Mouse (Mus musculus) forebrain, embryonic 12.5 days (tissue): ENCODE data around the gene Krba1. TPM values are rescaled to one million over a fixed set of nuclear protein-coding genes. Genes with fewer than 3 reads are reported as not detected.

Experiments used
- ATAC-seq: fragments of 200-750 bp; cut with Nextera tagmentation; 2 replicates; pipeline ENCODE4 v1.8.0; 2017; ENCODE audit warnings: moderate TSS enrichment; ENCODE audit not compliant: low FRiP score
- H3K27ac ChIP-seq: fragments of 300-500 bp; sonication (generic); 2 replicates; pipeline ENCODE4 v1.5.1; 2016; ENCODE audit warnings: mild to moderate bottlenecking
- H3K27me3 ChIP-seq: fragments of 300-500 bp; sonication (generic); 2 replicates; pipeline ENCODE4 v1.6.1; 2016; ENCODE audit warnings: mild to moderate bottlenecking
- H3K36me3 ChIP-seq: fragments of 300-500 bp; sonication (generic); replicated peaks from 2 replicates; pipeline ENCODE4 v1.6.1; 2016; ENCODE audit warnings: mild to moderate bottlenecking
- H3K4me1 ChIP-seq: fragments of 300-500 bp; sonication (generic); 2 replicates; pipeline ENCODE4 v1.6.1; 2016
- H3K4me2 ChIP-seq: fragments of 300-500 bp; sonication (generic); 2 replicates; pipeline ENCODE4 v1.6.1; 2016; ENCODE audit warnings: mild to moderate bottlenecking, moderate library complexity
- H3K4me3 ChIP-seq: fragments of 300-500 bp; sonication (generic); replicated peaks from 2 replicates; pipeline ENCODE4 v1.5.1; 2016; ENCODE audit warnings: mild to moderate bottlenecking
- H3K9ac ChIP-seq: fragments of 300-500 bp; sonication (generic); 2 replicates; pipeline ENCODE4 v1.6.1; 2016; ENCODE audit warnings: mild to moderate bottlenecking
- H3K9me3 ChIP-seq: fragments of 300-500 bp; sonication (generic); 2 replicates; pipeline ENCODE4 v1.6.1; 2016
- WGBS: fragments of 180-500 bp; shearing (Covaris S2); methylation state at CpG from one replicate; pipeline ENCODE4 v1.1.7; 2016; 5-methylcytosine and 5-hydroxymethylcytosine counted together
- polyA plus RNA-seq: library from polyadenylated mRNA; unstranded; fragments of >200 nt; fragmentation: Nextera tagmentation; extraction: Ambion mirVana; gene quantifications from 2 replicates; pipeline ENCODE4 v1.2.1, GENCODE M21; 2016

The Krba1 gene
- 27.2 and 28.1 TPM in 2 replicates for polyA plus RNA-seq

DNA sequence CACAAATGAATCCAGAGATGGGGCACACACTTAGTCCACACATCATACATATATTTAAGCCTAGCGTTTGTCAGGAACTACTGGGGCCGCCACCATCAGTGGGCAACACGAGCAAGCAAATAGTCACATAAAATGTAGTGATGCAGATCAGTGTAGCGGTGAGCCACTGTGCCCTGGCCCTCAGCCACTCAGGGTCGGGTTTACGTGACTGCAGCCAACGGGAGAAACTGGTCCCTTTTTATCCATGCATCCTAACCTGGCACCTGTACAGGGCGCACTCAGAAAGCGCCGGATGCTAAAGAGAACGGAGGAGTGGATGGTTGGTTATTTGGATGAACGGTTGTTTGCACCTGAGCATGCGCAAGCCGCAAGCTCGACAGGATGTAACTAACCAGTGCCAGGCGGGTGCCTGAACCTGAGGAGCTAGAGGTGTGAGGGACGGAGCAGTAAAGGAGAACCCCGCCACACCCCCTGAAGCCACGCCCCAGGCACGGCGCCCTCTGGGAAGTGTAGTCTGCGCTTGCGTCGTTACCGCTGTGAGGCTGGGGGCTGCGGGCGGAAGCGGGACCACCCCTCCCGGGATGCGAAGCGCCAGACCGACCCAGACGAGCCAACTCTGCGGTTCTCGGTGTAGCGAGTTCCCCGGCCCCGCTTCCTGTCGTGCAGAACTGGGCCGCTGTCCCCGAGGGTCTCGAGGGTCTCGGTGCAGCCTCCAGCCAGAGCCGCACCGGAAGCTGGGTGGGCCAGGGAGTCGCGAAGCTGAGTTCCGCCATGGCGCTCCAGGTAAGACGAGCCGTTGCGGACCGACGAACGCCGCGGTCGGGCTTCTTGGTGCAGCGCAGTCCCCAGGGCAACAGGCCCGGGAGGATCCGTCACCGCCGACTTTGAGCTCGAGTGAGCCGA is at the start of gene Krba1:
Krba1 (plus strand) TSS at position 482 of the 903 bp plus-strand sequence.
- peak within 1 kb of the TSS; percentile 72 for H3K27ac ChIP-seq

DNA sequence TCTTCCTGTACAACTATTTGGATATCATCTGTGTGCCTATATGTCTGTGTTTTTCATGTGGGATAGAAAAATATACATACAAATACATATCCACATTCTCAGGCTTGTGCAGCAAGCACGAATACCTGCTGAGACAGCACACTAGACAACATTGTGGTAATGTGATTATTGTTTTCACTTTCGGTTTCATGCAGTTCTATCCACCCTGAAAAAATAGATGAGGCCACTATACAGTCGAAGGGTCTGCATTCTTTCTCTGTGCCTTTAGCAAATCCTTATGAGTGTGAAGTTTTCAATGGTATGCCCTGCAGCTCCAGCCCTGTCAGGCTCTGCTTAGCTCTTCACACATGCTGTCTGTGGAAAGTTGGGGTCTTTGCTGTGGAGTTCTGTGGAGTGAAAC is 36.5 kb upstream of the Krba1 start:
- no peaks in the 10 kb centered on the region for H3K36me3 ChIP-seq
- ATAC-seq = no peak
- no peak overlapping the region for H3K27ac ChIP-seq
- no peak overlapping the region for H3K9ac ChIP-seq
- H3K4me3 ChIP-seq = no peak overlapping the region
- H3K4me2 ChIP-seq = no peak overlapping the region
- 68% methylated on average over 3 of the region's 3 CpGs for WGBS
- no peaks in the 10 kb centered on the region for H3K9me3 ChIP-seq
- 0 out of 2 replicates have a peak, but pooled peaks cover 6% of the 10 kb centered on the region for H3K27me3 ChIP-seq
- no peaks in the 10 kb centered on the region for H3K4me1 ChIP-seq

More for the DNA sequence above, at the start of gene Krba1:
- Histone ChIP-seq H3K4me1 (peaks cover 25% of the 10 kb centered on the region), H3K36me3 (no peaks in the 10 kb centered on the region), H3K9ac (peak within 1 kb of the TSS; percentile 69), H3K27me3 (0 out of 2 replicates have a peak, but pooled peaks cover 8% of the 10 kb centered on the region), H3K4me3 (peak within 1 kb of the TSS; percentile 77), H3K4me2 (peak within 1 kb of the TSS; percentile 66), H3K9me3 (no peaks in the 10 kb centered on the region)
- ATAC-seq = peak; percentile 96
- 2% methylated on average over 65 of the region's 65 CpGs for WGBS

DNA sequence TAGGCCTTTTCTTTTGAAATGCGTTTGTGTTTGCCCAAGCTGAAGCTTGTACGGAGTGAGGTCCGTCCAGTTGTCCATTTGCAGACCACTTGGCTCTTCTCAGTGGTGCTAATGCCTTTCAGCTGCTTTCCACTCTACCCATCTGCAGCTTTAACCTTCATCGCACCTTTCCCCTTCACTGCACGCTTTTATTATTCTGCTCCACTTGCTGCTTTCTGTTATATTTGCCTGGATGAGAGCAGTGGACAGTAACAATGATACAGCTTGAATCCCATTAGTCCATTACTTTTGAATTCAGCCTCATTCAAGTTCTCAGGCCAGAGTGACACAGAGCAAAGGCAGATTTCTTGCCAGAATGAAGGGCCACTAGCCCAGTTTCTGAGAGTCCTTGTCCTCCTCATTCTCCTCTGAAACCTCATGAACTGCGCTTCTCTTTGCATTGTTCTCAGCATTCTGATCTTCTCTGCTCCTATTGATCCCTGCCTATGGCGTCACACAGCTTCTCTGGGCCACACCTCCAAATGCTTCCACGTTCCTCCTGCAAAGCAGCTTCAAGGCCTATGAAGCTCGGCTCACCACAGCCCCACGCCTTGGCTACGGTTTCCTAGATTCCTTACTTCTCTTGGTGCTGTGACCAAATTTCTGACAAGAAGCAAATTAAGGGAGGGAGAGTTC is 28.9 kb upstream of the Krba1 start:
- Histone ChIP-seq H3K4me1 (peaks cover 9% of the 10 kb centered on the region), H3K27ac (peak overlapping the region; percentile 26; the same call in 1 of the 2 replicates), H3K4me2 (no peak overlapping the region), H3K9me3 (no peaks in the 10 kb centered on the region), H3K9ac (no peak overlapping the region), H3K36me3 (no peaks in the 10 kb centered on the region), H3K4me3 (no peak overlapping the region), H3K27me3 (peaks cover 13% of the 10 kb centered on the region; the same call in 1 of the 2 replicates)
- 20% methylated on average over 11 of the region's 11 CpGs for WGBS
- ATAC-seq = peak; percentile 64

GRCm38 (mm10) chr6:48388221-48388620 is 7.2 kb upstream of the Krba1 start:
- Histone ChIP-seq H3K4me2 (no peak overlapping the region), H3K36me3 (no peaks in the 10 kb centered on the region), H3K4me1 (no peaks in the 10 kb centered on the region), H3K9ac (no peak overlapping the region), H3K4me3 (no peak overlapping the region), H3K27me3 (0 out of 2 replicates have a peak, but pooled peaks cover 5% of the 10 kb centered on the region), H3K9me3 (peaks cover 5% of the 10 kb centered on the region; the same call in 1 of the 2 replicates), H3K27ac (no peak overlapping the region)
- 81% methylated on average over 3 of the region's 3 CpGs for WGBS
- ATAC-seq = no peak

GRCm38 (mm10) chr6:48393811-48394210 is 1.6 kb upstream of the Krba1 start:
- Histone ChIP-seq H3K27ac (no peak overlapping the region), H3K36me3 (no peaks in the 10 kb centered on the region), H3K4me3 (no peak overlapping the region), H3K27me3 (0 out of 2 replicates have a peak, but pooled peaks cover 12% of the 10 kb centered on the region), H3K4me2 (no peak overlapping the region), H3K9me3 (no peaks in the 10 kb centered on the region), H3K4me1 (peaks cover 25% of the 10 kb centered on the region), H3K9ac (no peak overlapping the region)
- no peak for ATAC-seq

DNA sequence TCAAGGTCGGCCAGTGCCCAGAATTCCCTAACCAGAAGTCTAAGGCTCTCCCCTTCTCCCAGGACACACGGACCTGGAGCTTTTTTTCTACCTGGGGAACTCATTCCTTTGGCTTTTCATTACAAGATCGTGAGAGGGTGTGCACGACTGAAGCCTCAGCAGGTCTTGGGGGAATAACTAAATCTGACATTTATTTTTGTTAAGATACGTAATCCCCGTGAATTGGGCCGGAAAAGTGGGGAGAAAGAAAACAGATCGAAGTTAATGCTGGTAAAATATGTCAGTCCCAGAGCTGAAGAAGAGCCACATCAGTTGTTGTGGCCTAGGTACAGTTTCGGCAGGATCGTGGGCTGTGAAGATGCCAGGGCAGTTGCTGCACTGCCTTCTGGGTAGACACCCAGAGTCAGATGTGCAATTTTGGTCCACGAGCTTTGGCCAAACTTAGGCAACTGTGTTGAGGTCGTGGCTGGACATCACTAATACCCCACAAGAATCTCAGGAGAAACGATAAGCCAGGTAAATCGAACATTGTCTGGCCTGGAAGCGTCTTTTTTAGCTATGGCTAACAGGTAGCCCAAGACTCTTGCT is 716 bp downstream of the Krba1 start:
- no peaks in the 10 kb centered on the region for H3K36me3 ChIP-seq
- H3K27me3 ChIP-seq = 0 out of 2 replicates have a peak, but pooled peaks cover 7% of the 10 kb centered on the region
- peak overlapping the region; percentile 77 for H3K4me3 ChIP-seq
- H3K4me1 ChIP-seq = peaks cover 25% of the 10 kb centered on the region
- 31% methylated on average over 15 of the region's 15 CpGs for WGBS
- H3K4me2 ChIP-seq = peak overlapping the region; percentile 66
- peak overlapping the region; percentile 69 for H3K9ac ChIP-seq
- peak overlapping the region; percentile 72 for H3K27ac ChIP-seq
- H3K9me3 ChIP-seq = no peaks in the 10 kb centered on the region
- ATAC-seq = no peak

GRCm38 (mm10) chr6:48396686-48397085 is 1.3 kb downstream of the Krba1 start:
- Histone ChIP-seq H3K9ac (peak overlapping the region; percentile 69), H3K4me2 (peak overlapping the region; percentile 66), H3K27ac (no peak overlapping the region), H3K36me3 (no peaks in the 10 kb centered on the region), H3K27me3 (0 out of 2 replicates have a peak, but pooled peaks cover 7% of the 10 kb centered on the region), H3K4me1 (peaks cover 25% of the 10 kb centered on the region), H3K4me3 (peak overlapping the region; percentile 77), H3K9me3 (no peaks in the 10 kb centered on the region)
- ATAC-seq = no peak
- WGBS = 89% methylated on average over 1 of the region's 1 CpGs

DNA sequence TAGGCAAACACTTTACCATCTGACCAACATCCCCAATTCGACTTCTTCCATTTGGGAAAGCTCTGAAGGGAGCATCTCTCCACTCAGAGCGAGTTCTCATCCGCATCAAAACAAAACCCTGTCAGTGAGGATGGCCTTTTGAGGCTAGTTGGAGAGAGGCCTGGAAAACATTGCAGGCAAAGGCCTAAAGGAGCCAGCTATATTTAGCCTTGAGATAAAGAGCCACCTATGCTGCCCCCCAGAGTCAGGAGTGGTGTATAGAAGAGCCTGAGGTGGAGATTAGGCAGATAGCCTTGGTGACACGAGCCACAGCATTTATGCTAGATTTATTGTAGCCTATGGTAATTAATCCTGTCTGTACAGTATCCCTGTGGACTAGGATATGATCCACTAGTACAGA is 1.9 kb downstream of the Krba1 start:
- H3K4me1 ChIP-seq = peaks cover 25% of the 10 kb centered on the region
- H3K27ac ChIP-seq = no peak overlapping the region
- H3K36me3 ChIP-seq = no peaks in the 10 kb centered on the region
- ATAC-seq = no peak
- H3K9me3 ChIP-seq = no peaks in the 10 kb centered on the region
- WGBS = 65% methylated on average over 4 of the region's 4 CpGs
- H3K4me2 ChIP-seq = peak overlapping the region; percentile 66; the same call in 1 of the 2 replicates
- no peak overlapping the region for H3K9ac ChIP-seq
- no peak overlapping the region for H3K4me3 ChIP-seq
- 0 out of 2 replicates have a peak, but pooled peaks cover 7% of the 10 kb centered on the region for H3K27me3 ChIP-seq

DNA sequence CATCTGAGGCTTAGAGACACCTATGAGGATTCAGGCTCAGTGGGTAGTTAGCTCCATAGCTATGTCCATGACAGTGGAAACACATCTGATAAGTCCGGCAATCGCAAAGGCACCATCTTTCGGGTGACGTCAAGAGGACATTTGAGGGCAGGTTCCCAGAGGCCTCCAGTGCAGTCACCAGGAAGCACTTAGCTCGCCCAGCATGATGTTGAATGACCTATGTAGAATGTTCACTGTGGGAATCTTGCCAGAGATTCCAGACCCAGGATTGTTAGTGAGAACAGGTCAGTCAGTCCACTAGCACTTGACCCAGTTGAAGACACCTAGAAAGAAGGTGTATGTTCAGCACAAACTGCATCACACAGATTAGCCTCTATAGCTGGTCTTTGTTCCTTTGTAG is 4.5 kb downstream of the Krba1 start:
- peaks cover 12% of the 10 kb centered on the region for H3K36me3 ChIP-seq
- H3K4me1 ChIP-seq = peaks cover 24% of the 10 kb centered on the region
- H3K9me3 ChIP-seq = no peaks in the 10 kb centered on the region
- H3K27me3 ChIP-seq = no peaks in the 10 kb centered on the region
- ATAC-seq = no peak
- H3K27ac ChIP-seq = no peak overlapping the region
- H3K4me2 ChIP-seq = no peak overlapping the region
- 96% methylated on average over 5 of the region's 5 CpGs for WGBS
- no peak overlapping the region for H3K9ac ChIP-seq
- no peak overlapping the region for H3K4me3 ChIP-seq

DNA sequence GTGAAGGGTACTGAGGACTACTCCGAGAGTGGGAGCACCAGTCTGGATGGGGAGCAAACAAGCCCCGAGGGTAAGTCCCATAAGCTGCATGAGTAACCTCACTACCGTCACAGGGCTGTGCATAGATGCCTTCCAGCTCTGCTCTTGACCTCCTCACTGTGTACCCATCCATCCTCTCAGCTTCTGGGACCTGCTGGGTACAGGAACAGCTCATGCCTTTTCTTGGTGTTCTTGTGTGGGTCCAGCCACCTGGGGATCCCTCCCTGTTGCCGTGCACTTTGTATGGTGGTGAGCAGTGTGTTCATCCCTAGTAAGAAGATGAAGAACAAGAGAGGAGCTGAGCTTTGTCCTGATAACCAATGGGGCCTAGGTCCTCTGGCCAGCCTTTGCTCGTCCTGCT is 8.7 kb downstream of the Krba1 start:
- ATAC-seq = no peak
- WGBS = 93% methylated on average over 5 of the region's 5 CpGs
- H3K9me3 ChIP-seq = no peaks in the 10 kb centered on the region

GRCm38 (mm10) chr6:48409726-48410343 is 14.4 kb downstream of the Krba1 start:
- Histone ChIP-seq H3K4me2 (no peak overlapping the region), H3K9me3 (no peaks in the 10 kb centered on the region), H3K36me3 (peaks cover 100% of the 10 kb centered on the region), H3K9ac (no peak overlapping the region), H3K27ac (no peak overlapping the region), H3K4me3 (no peak overlapping the region), H3K27me3 (no peaks in the 10 kb centered on the region), H3K4me1 (no peaks in the 10 kb centered on the region)
- 91% methylated on average over 4 of the region's 4 CpGs for WGBS
- no peak for ATAC-seq

More for the DNA sequence above, 8.7 kb downstream of the Krba1 start:
- Histone ChIP-seq H3K27me3 (no peaks in the 10 kb centered on the region), H3K4me2 (no peak overlapping the region), H3K4me3 (no peak overlapping the region), H3K4me1 (no peaks in the 10 kb centered on the region), H3K9ac (no peak overlapping the region), H3K36me3 (peaks cover 54% of the 10 kb centered on the region), H3K27ac (no peak overlapping the region)

DNA sequence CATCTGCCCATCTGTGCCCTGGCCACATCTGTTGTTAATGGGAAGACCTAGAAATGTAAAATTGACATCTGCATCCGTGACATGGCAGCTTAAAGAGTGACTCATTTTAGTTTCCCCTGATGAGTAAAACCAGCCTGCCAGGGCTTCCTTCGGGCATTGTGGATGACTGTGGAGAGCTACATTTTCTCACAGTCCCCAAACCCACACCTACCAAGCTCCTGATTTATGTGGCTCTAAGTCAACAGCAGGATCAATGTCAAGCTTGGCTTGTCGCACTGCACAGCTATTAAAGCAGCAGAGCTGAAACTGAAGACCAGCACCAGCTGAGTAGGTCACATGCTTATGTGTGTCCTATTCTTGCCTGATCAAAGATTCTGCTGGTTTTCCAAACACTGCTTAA is 15.2 kb downstream of the Krba1 start:
- H3K27ac ChIP-seq = no peak overlapping the region
- H3K4me2 ChIP-seq = no peak overlapping the region
- 85% methylated on average over 3 of the region's 3 CpGs for WGBS
- H3K36me3 ChIP-seq = peaks cover 100% of the 10 kb centered on the region
- H3K4me1 ChIP-seq = no peaks in the 10 kb centered on the region
- no peaks in the 10 kb centered on the region for H3K27me3 ChIP-seq
- no peak overlapping the region for H3K4me3 ChIP-seq
- H3K9ac ChIP-seq = no peak overlapping the region
- no peaks in the 10 kb centered on the region for H3K9me3 ChIP-seq
- ATAC-seq = no peak
